Mouse (Mus musculus): ENCODE results near the gene Adam6a. TPM values are rescaled to one million over a fixed set of nuclear protein-coding genes. Genes with fewer than 3 reads are reported as not detected.

The Adam6a gene
- not detected for total RNA-seq (2023)

DNA sequence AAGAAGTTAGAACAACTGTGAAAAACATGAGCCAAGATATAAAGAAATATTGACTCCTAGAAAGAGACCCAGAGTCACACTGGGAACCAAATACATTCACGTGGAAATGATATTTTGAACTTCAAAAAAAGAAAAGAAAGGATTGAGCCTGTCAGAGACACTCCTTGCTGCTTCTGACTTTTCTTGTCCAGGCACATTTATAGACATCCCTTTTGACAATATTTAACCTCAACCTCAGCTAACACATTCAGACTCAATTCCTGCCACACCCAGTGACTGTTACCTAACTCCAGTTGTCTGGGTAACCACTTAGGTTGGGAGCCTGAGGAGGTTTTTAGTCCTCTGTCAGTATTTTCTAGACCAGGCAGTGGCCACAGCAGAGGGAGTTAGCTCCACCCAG lies at the start of gene Adam6a:
Gene Adam6a (plus strand): TSS at position 301 of the 400 bp plus-strand sequence.

Other genes starting within 250 kb of the Adam6a start
- not detected for gene Adam6b, start 54.4 kb upstream of the Adam6a start, total RNA-seq (2023)

All from neutrophil, adult 83 days (primary cell).